Mouse (Mus musculus): ENCODE measurements around the gene Egfem1. TPM values are rescaled to one million over a fixed set of nuclear protein-coding genes. Genes with fewer than 3 reads are reported as not detected.

The Egfem1 gene
- polyA plus RNA-seq, 1 experiment = not detected

- no peak overlapping the region for H3K4me3 ChIP-seq (ENCODE audit: insufficient read depth, poor library complexity, severe bottlenecking)
- H3K79me2 ChIP-seq (ENCODE audit: control insufficient read depth, insufficient read depth) = no peaks in the 10 kb centered on the region
- H3K36me3 ChIP-seq (ENCODE audit: control insufficient read depth, insufficient read depth) = no peaks in the 10 kb centered on the region
- H3K79me3 ChIP-seq (ENCODE audit: low read depth) = no peaks in the 10 kb centered on the region
- H3ac ChIP-seq (ENCODE audit: control insufficient read depth, insufficient read length, low read depth) = no peak overlapping the region
- TF ChIP-seq MAX (IDR thresholded peaks at IDR 0.05) (no peak), CEBPB (IDR thresholded peaks at IDR 0.05; ENCODE audit: low read depth) (no peak), USF1 (IDR thresholded peaks at IDR 0.05; ENCODE audit: low read depth) (no peak), CTCF (IDR thresholded peaks at IDR 0.05; ENCODE audit: control insufficient read depth, insufficient read depth, insufficient read length) (no peak), MYOG (IDR thresholded peaks at IDR 0.05; ENCODE audit: control insufficient read depth, extremely low read depth, insufficient read length) (no peak), MYOD1 (IDR thresholded peaks at IDR 0.05; ENCODE audit: control insufficient read depth, insufficient read length, low read depth) (no peak), FOSL1 (IDR thresholded peaks at IDR 0.05; ENCODE audit: insufficient read depth, low read length, poor library complexity, severe bottlenecking) (no peak)
- no peaks in the 10 kb centered on the region for H3K27me3 ChIP-seq (ENCODE audit: control insufficient read depth, insufficient read depth, insufficient read length)
These were observed 154.7 kb downstream of the Egfem1 start for GRCm38 (mm10) chr3:29236517-29236916.

GRCm38 (mm10) chr3:29243600-29243999 lies 161.8 kb downstream of the Egfem1 start:
- no peaks in the 10 kb centered on the region for H3K79me2 ChIP-seq (ENCODE audit: control insufficient read depth, insufficient read depth)
- H3K79me3 ChIP-seq (ENCODE audit: low read depth) = no peaks in the 10 kb centered on the region
- no peak overlapping the region for H3ac ChIP-seq (ENCODE audit: control insufficient read depth, insufficient read length, low read depth)
- no peaks in the 10 kb centered on the region for H3K27me3 ChIP-seq (ENCODE audit: control insufficient read depth, insufficient read depth, insufficient read length)
- no peaks in the 10 kb centered on the region for H3K36me3 ChIP-seq (ENCODE audit: control insufficient read depth, insufficient read depth)
- TF ChIP-seq MYOD1 (IDR thresholded peaks at IDR 0.05; ENCODE audit: control insufficient read depth, insufficient read length, low read depth) = no peak
- TF ChIP-seq CEBPB (IDR thresholded peaks at IDR 0.05; ENCODE audit: low read depth) = no peak
- no peak overlapping the region for H3K4me3 ChIP-seq (ENCODE audit: insufficient read depth, poor library complexity, severe bottlenecking)

GRCm38 (mm10) chr3:29291633-29292032 lies 209.8 kb downstream of the Egfem1 start:
- no peaks in the 10 kb centered on the region for H3K79me2 ChIP-seq (ENCODE audit: control insufficient read depth, insufficient read depth)
- no peak overlapping the region for H3ac ChIP-seq (ENCODE audit: control insufficient read depth, insufficient read length, low read depth)
- TF ChIP-seq MAX (IDR thresholded peaks at IDR 0.05) (no peak), USF1 (IDR thresholded peaks at IDR 0.05; ENCODE audit: low read depth) (no peak), MYOD1 (IDR thresholded peaks at IDR 0.05; ENCODE audit: control insufficient read depth, insufficient read length, low read depth) (no peak), FOSL1 (IDR thresholded peaks at IDR 0.05; ENCODE audit: insufficient read depth, low read length, poor library complexity, severe bottlenecking) (no peak), MYOG (IDR thresholded peaks at IDR 0.05; ENCODE audit: control insufficient read depth, extremely low read depth, insufficient read length) (no peak), CTCF (IDR thresholded peaks at IDR 0.05; ENCODE audit: control insufficient read depth, insufficient read depth, insufficient read length) (no peak), CEBPB (IDR thresholded peaks at IDR 0.05; ENCODE audit: low read depth) (no peak)
- no peak overlapping the region for H3K4me3 ChIP-seq (ENCODE audit: insufficient read depth, poor library complexity, severe bottlenecking)
- H3K79me3 ChIP-seq (ENCODE audit: low read depth) = no peaks in the 10 kb centered on the region
- no peaks in the 10 kb centered on the region for H3K27me3 ChIP-seq (ENCODE audit: control insufficient read depth, insufficient read depth, insufficient read length)
- no peaks in the 10 kb centered on the region for H3K36me3 ChIP-seq (ENCODE audit: control insufficient read depth, insufficient read depth)

GRCm38 (mm10) chr3:29292251-29292650 lies 210.4 kb downstream of the Egfem1 start:
- Histone ChIP-seq H3K79me2 (ENCODE audit: control insufficient read depth, insufficient read depth) (no peaks in the 10 kb centered on the region), H3K36me3 (ENCODE audit: control insufficient read depth, insufficient read depth) (no peaks in the 10 kb centered on the region), H3ac (ENCODE audit: control insufficient read depth, insufficient read length, low read depth) (no peak overlapping the region), H3K27me3 (ENCODE audit: control insufficient read depth, insufficient read depth, insufficient read length) (no peaks in the 10 kb centered on the region), H3K79me3 (ENCODE audit: low read depth) (no peaks in the 10 kb centered on the region), H3K4me3 (ENCODE audit: insufficient read depth, poor library complexity, severe bottlenecking) (no peak overlapping the region)
- TF ChIP-seq MAX (IDR thresholded peaks at IDR 0.05) (no peak), FOSL1 (IDR thresholded peaks at IDR 0.05; ENCODE audit: insufficient read depth, low read length, poor library complexity, severe bottlenecking) (no peak), USF1 (IDR thresholded peaks at IDR 0.05; ENCODE audit: low read depth) (no peak), MYOD1 (IDR thresholded peaks at IDR 0.05; ENCODE audit: control insufficient read depth, insufficient read length, low read depth) (no peak), CTCF (IDR thresholded peaks at IDR 0.05; ENCODE audit: control insufficient read depth, insufficient read depth, insufficient read length) (no peak), CEBPB (IDR thresholded peaks at IDR 0.05; ENCODE audit: low read depth) (no peak), MYOG (IDR thresholded peaks at IDR 0.05; ENCODE audit: control insufficient read depth, extremely low read depth, insufficient read length) (no peak)

- H3K4me3 ChIP-seq (ENCODE audit: insufficient read depth, poor library complexity, severe bottlenecking) = no peak overlapping the region
- TF ChIP-seq CEBPB (IDR thresholded peaks at IDR 0.05; ENCODE audit: low read depth) = no peak
- TF ChIP-seq MAX (IDR thresholded peaks at IDR 0.05) = no peak
- no peak for TF ChIP-seq USF1 (IDR thresholded peaks at IDR 0.05; ENCODE audit: low read depth)
- no peak for TF ChIP-seq CTCF (IDR thresholded peaks at IDR 0.05; ENCODE audit: control insufficient read depth, insufficient read depth, insufficient read length)
- TF ChIP-seq MYOD1 (IDR thresholded peaks at IDR 0.05; ENCODE audit: control insufficient read depth, insufficient read length, low read depth) = no peak
- TF ChIP-seq FOSL1 (IDR thresholded peaks at IDR 0.05; ENCODE audit: insufficient read depth, low read length, poor library complexity, severe bottlenecking) = no peak
- TF ChIP-seq MYOG (IDR thresholded peaks at IDR 0.05; ENCODE audit: control insufficient read depth, extremely low read depth, insufficient read length) = no peak
- H3K36me3 ChIP-seq (ENCODE audit: control insufficient read depth, insufficient read depth) = no peaks in the 10 kb centered on the region
- H3K27me3 ChIP-seq (ENCODE audit: control insufficient read depth, insufficient read depth, insufficient read length) = no peaks in the 10 kb centered on the region
- no peaks in the 10 kb centered on the region for H3K79me2 ChIP-seq (ENCODE audit: control insufficient read depth, insufficient read depth)
- H3K79me3 ChIP-seq (ENCODE audit: low read depth) = no peaks in the 10 kb centered on the region
- H3ac ChIP-seq (ENCODE audit: control insufficient read depth, insufficient read length, low read depth) = no peak overlapping the region
These were observed 211.4 kb downstream of the Egfem1 start for GRCm38 (mm10) chr3:29293230-29293629.

- TF ChIP-seq USF1 (IDR thresholded peaks at IDR 0.05; ENCODE audit: low read depth) (no peak), CEBPB (IDR thresholded peaks at IDR 0.05; ENCODE audit: low read depth) (no peak), MYOG (IDR thresholded peaks at IDR 0.05; ENCODE audit: control insufficient read depth, extremely low read depth, insufficient read length) (no peak), MYOD1 (IDR thresholded peaks at IDR 0.05; ENCODE audit: control insufficient read depth, insufficient read length, low read depth) (no peak), FOSL1 (IDR thresholded peaks at IDR 0.05; ENCODE audit: insufficient read depth, low read length, poor library complexity, severe bottlenecking) (no peak), MAX (IDR thresholded peaks at IDR 0.05) (no peak), CTCF (IDR thresholded peaks at IDR 0.05; ENCODE audit: control insufficient read depth, insufficient read depth, insufficient read length) (no peak)
- Histone ChIP-seq H3K79me2 (ENCODE audit: control insufficient read depth, insufficient read depth) (no peaks in the 10 kb centered on the region), H3K4me3 (ENCODE audit: insufficient read depth, poor library complexity, severe bottlenecking) (no peak overlapping the region), H3ac (ENCODE audit: control insufficient read depth, insufficient read length, low read depth) (no peak overlapping the region), H3K27me3 (ENCODE audit: control insufficient read depth, insufficient read depth, insufficient read length) (no peaks in the 10 kb centered on the region), H3K79me3 (ENCODE audit: low read depth) (no peaks in the 10 kb centered on the region), H3K36me3 (ENCODE audit: control insufficient read depth, insufficient read depth) (no peaks in the 10 kb centered on the region)
These were observed 260.5 kb downstream of the Egfem1 start for GRCm38 (mm10) chr3:29342223-29342791.
